Mouse (Mus musculus): ENCODE data around the gene Gm21988. TPM values are rescaled to one million over a fixed set of nuclear protein-coding genes. Genes with fewer than 3 reads are reported as not detected.
A peak's percentile ranks its signal among the peaks of the same experiment; 100 is the strongest.

The Gm21988 gene
- polyA plus RNA-seq, 1 experiment from 2014 or later = 9.0 TPM

DNA sequence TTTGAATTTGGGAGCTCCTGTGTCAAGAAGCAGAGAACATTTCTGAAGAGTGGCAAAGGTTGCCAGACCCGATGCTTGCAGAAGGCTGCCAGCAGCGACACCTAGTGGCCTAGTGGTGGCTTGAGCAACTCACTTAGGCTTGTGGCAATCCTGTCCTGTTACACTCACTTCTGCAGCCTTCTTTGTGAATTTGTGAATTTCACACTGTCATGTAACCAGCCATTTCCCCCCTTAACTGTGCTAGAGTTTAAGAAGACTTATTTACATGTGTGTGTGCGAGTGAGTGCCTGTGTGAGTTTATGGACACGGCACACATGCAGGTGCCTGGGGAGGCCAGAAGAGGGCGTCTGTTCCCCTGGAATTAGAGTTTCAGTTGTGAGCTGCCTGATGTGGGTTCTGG lies 37.9 kb downstream of the Gm21988 start:
- Histone ChIP-seq H3K9ac (no peak overlapping the region), H3K36me3 (no peaks in the 10 kb centered on the region), H3K4me3 (no peak overlapping the region), H3K4me2 (no peak overlapping the region), H3K9me3 (replicated peaks) (no peaks in the 10 kb centered on the region), H3K27me3 (replicated peaks) (peaks cover 19% of the 10 kb centered on the region), H3K4me1 (replicated peaks) (peaks cover 2% of the 10 kb centered on the region), H3K27ac (ENCODE audit: poor library complexity, severe bottlenecking) (no peak overlapping the region)
- 36% methylated on average over 5 of the region's 5 CpGs for WGBS
- ATAC-seq (ENCODE audit: insufficient number of reproducible peaks, low FRiP score) = no peak

GRCm38 (mm10) chr11:70200036-70200608 lies 39.5 kb downstream of the Gm21988 start:
- Histone ChIP-seq H3K27me3 (replicated peaks) (peaks cover 14% of the 10 kb centered on the region; the same call in 1 of the 2 replicates), H3K4me1 (replicated peaks) (no peaks in the 10 kb centered on the region), H3K4me3 (no peak overlapping the region), H3K36me3 (no peaks in the 10 kb centered on the region), H3K4me2 (no peak overlapping the region), H3K27ac (ENCODE audit: poor library complexity, severe bottlenecking) (no peak overlapping the region), H3K9ac (no peak overlapping the region), H3K9me3 (replicated peaks) (no peaks in the 10 kb centered on the region)
- ATAC-seq (ENCODE audit: insufficient number of reproducible peaks, low FRiP score) = no peak
- WGBS = 84% methylated on average over 5 of the region's 5 CpGs

- Histone ChIP-seq H3K9me3 (replicated peaks) (no peaks in the 10 kb centered on the region), H3K4me1 (replicated peaks) (no peaks in the 10 kb centered on the region)
- WGBS = 76% methylated on average over 8 of the region's 8 CpGs
These were observed 40.5 kb downstream of the Gm21988 start for GRCm38 (mm10) chr11:70199107-70199506.

DNA sequence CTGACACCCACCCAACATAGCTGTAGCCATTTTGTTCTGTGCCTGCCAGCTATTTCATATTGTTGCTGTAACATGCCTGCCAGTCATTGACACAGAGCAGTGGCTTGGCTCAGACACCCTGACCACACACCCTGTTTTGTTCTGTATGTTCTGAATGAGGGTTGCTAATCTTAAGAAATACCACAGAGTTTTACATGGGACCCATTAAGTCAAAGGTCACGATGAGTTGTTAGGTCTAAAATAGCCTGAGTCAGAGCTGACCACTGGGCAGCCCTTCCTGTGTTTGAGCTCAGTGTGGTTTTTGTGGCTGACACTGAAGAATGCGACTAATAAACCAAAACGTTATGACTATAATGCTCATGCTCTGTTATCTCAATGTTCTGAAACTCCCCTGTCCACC lies 41.3 kb downstream of the Gm21988 start:
- 70% methylated on average over 3 of the region's 3 CpGs for WGBS
- no peak overlapping the region for H3K27ac ChIP-seq (ENCODE audit: poor library complexity, severe bottlenecking)
- H3K4me2 ChIP-seq = no peak overlapping the region
- H3K36me3 ChIP-seq = no peaks in the 10 kb centered on the region
- H3K4me3 ChIP-seq = no peak overlapping the region
- peaks cover 12% of the 10 kb centered on the region; the same call in 1 of the 2 replicates for H3K27me3 ChIP-seq (replicated peaks)
- H3K4me1 ChIP-seq (replicated peaks) = no peaks in the 10 kb centered on the region
- H3K9me3 ChIP-seq (replicated peaks) = no peaks in the 10 kb centered on the region
- no peak overlapping the region for H3K9ac ChIP-seq
- no peak for ATAC-seq (ENCODE audit: insufficient number of reproducible peaks, low FRiP score)

More at GRCm38 (mm10) chr11:70199107-70199506, 40.5 kb downstream of the Gm21988 start:
- Histone ChIP-seq H3K36me3 (no peaks in the 10 kb centered on the region), H3K27me3 (replicated peaks) (peaks cover 14% of the 10 kb centered on the region; the same call in 1 of the 2 replicates), H3K27ac (ENCODE audit: poor library complexity, severe bottlenecking) (no peak overlapping the region), H3K4me2 (no peak overlapping the region), H3K9ac (no peak overlapping the region), H3K4me3 (no peak overlapping the region)
- ATAC-seq (ENCODE audit: insufficient number of reproducible peaks, low FRiP score) = no peak

DNA sequence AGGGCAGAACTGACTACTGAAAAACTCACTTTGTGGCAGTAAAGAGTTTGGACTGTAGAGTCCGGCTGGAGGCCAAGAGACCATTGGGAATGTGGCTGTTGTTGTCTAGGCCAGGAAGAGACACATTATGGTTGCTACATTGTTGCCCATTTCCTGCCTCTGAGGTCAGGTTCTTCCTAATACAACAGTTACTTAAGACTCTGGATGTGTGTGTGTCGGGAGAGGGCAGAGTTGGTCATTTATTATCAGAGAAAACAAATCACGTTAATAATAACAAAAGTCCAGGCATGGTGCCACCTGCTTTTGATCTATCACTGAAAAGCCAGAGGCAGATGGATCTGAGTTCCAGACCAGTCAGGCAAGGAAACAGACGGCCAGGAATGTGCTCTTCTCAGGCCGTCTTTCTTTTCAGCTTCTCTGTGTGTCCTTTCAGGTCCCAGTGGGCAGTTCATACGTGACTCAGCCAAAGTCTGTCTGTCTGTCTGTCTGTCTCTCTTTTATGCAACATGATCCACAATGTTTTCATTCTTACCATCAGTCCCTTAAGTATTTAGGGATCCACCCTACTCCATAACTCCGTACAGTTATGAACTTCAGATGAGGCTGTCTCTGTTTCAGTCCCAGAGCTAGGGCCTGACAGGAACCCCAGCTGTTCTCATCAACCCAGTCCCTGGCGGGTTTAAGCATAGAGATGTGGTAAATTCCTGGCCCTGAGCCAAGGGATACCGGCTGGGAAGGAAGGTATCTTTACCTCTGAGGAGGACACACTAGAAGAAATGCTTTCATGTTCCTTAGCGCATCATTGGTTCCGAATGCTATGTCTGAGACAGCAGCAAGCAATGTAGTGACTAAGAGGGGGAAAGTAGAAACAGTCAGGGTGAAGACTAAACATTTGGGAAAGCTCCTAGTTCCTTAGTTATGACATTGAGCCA lies 46.0 kb downstream of the Gm21988 start:
- no peaks in the 10 kb centered on the region for H3K4me1 ChIP-seq (replicated peaks)
- no peaks in the 10 kb centered on the region for H3K9me3 ChIP-seq (replicated peaks)
- no peak overlapping the region for H3K27ac ChIP-seq (ENCODE audit: poor library complexity, severe bottlenecking)
- H3K27me3 ChIP-seq (replicated peaks) = no peaks in the 10 kb centered on the region
- 51% methylated on average over 11 of the region's 11 CpGs for WGBS
- H3K36me3 ChIP-seq = no peaks in the 10 kb centered on the region
- no peak overlapping the region for H3K4me2 ChIP-seq
- ATAC-seq (ENCODE audit: insufficient number of reproducible peaks, low FRiP score) = no peak
- no peak overlapping the region for H3K9ac ChIP-seq
- H3K4me3 ChIP-seq = no peak overlapping the region

GRCm38 (mm10) chr11:70192157-70192556 lies 47.5 kb downstream of the Gm21988 start:
- H3K36me3 ChIP-seq = no peaks in the 10 kb centered on the region
- no peak overlapping the region for H3K4me2 ChIP-seq
- H3K4me3 ChIP-seq = no peak overlapping the region
- H3K4me1 ChIP-seq (replicated peaks) = no peaks in the 10 kb centered on the region
- H3K27me3 ChIP-seq (replicated peaks) = no peaks in the 10 kb centered on the region
- 74% methylated on average over 4 of the region's 4 CpGs for WGBS
- no peak overlapping the region for H3K27ac ChIP-seq (ENCODE audit: poor library complexity, severe bottlenecking)
- H3K9me3 ChIP-seq (replicated peaks) = no peaks in the 10 kb centered on the region
- no peak for ATAC-seq (ENCODE audit: insufficient number of reproducible peaks, low FRiP score)
- H3K9ac ChIP-seq = no peak overlapping the region

GRCm38 (mm10) chr11:70191188-70191587 lies 48.4 kb downstream of the Gm21988 start:
- no peak for ATAC-seq (ENCODE audit: insufficient number of reproducible peaks, low FRiP score)
- no peak overlapping the region for H3K4me3 ChIP-seq
- no peaks in the 10 kb centered on the region for H3K4me1 ChIP-seq (replicated peaks)
- no peaks in the 10 kb centered on the region for H3K27me3 ChIP-seq (replicated peaks)
- no peak overlapping the region for H3K27ac ChIP-seq (ENCODE audit: poor library complexity, severe bottlenecking)
- WGBS = 71% methylated on average over 6 of the region's 6 CpGs
- H3K4me2 ChIP-seq = no peak overlapping the region
- H3K9me3 ChIP-seq (replicated peaks) = no peaks in the 10 kb centered on the region
- H3K9ac ChIP-seq = no peak overlapping the region
- no peaks in the 10 kb centered on the region for H3K36me3 ChIP-seq

- WGBS = 84% methylated on average over 28 of the region's 28 CpGs
These were observed 50.1 kb downstream of the Gm21988 start for GRCm38 (mm10) chr11:70189319-70190134.

More at GRCm38 (mm10) chr11:70189319-70190134, 50.1 kb downstream of the Gm21988 start:
- no peak overlapping the region for H3K9ac ChIP-seq
- no peak for ATAC-seq (ENCODE audit: insufficient number of reproducible peaks, low FRiP score)
- H3K4me3 ChIP-seq = no peak overlapping the region
- no peak overlapping the region for H3K4me2 ChIP-seq
- H3K27ac ChIP-seq (ENCODE audit: poor library complexity, severe bottlenecking) = no peak overlapping the region
- no peaks in the 10 kb centered on the region for H3K9me3 ChIP-seq (replicated peaks)
- no peaks in the 10 kb centered on the region for H3K4me1 ChIP-seq (replicated peaks)
- H3K27me3 ChIP-seq (replicated peaks) = no peaks in the 10 kb centered on the region
- H3K36me3 ChIP-seq = no peaks in the 10 kb centered on the region

MicroRNAs encoded within 50 kb of the gene (microRNA counts, 519-probe panel; counts per million panel counts)
- microRNA mmu-miR-195 (not detected), microRNA mmu-miR-497 (not detected)

Small RNA genes within 50 kb of the gene (microRNA-seq; reads per million reads assigned to microRNA genes)
- gene Mir195a (364 reads per million, percentile 69 among the genes with 10 or more reads in this experiment), gene Mir497 (not detected), gene Mir497b (not detected)

Other genes with a start within 250 kb of the Gm21988 start
- 445 and 451 TPM in 2 replicates for gene Gabarap, start 248.7 kb downstream of the Gm21988 start, polyA plus RNA-seq (2016; fragmentation: Nextera tagmentation; extraction: Ambion mirVana)
- gene Phf23, start 244.1 kb downstream of the Gm21988 start, polyA plus RNA-seq (2016; fragmentation: Nextera tagmentation; extraction: Ambion mirVana) = 51.0 and 54.1 TPM in 2 replicates
- gene Dvl2, start 239.2 kb downstream of the Gm21988 start, polyA plus RNA-seq (2016; fragmentation: Nextera tagmentation; extraction: Ambion mirVana) = 25.8 and 26.1 TPM in 2 replicates
- 126 and 129 TPM in 2 replicates for gene Acadvl, start 224.4 kb downstream of the Gm21988 start, polyA plus RNA-seq (2016; fragmentation: Nextera tagmentation; extraction: Ambion mirVana)
- gene Dlg4, start 222.9 kb downstream of the Gm21988 start, polyA plus RNA-seq (2016; fragmentation: Nextera tagmentation; extraction: Ambion mirVana) = 4.2 and 6.0 TPM in 2 replicates
- gene Asgr1, start 185.7 kb downstream of the Gm21988 start, polyA plus RNA-seq (2016; fragmentation: Nextera tagmentation; extraction: Ambion mirVana) = 0.15 and 0.19 TPM in 2 replicates
- gene Asgr2, start 147.2 kb downstream of the Gm21988 start, polyA plus RNA-seq (2016; fragmentation: Nextera tagmentation; extraction: Ambion mirVana) = not detected in 2 replicates
- 0.24 TPM in 1 of 2 replicates, not detected in the other for gene Mgl2, start 109.5 kb downstream of the Gm21988 start, polyA plus RNA-seq (2016; fragmentation: Nextera tagmentation; extraction: Ambion mirVana)
- not detected in 2 replicates for gene Clec10a, start 83.6 kb downstream of the Gm21988 start, polyA plus RNA-seq (2016; fragmentation: Nextera tagmentation; extraction: Ambion mirVana)
- gene Slc16a11, start 27.1 kb downstream of the Gm21988 start, polyA plus RNA-seq (2016; fragmentation: Nextera tagmentation; extraction: Ambion mirVana) = 0.41 and 1.1 TPM in 2 replicates
- 7.7 and 9.1 TPM in 2 replicates for gene Slc16a13, start 18.8 kb downstream of the Gm21988 start, polyA plus RNA-seq (2016; fragmentation: Nextera tagmentation; extraction: Ambion mirVana)
- gene Bcl6b, start 10.0 kb downstream of the Gm21988 start, polyA plus RNA-seq (2016; fragmentation: Nextera tagmentation; extraction: Ambion mirVana) = 17.6 and 19.6 TPM in 2 replicates
- gene 0610010K14Rik, start 1.9 kb downstream of the Gm21988 start, polyA plus RNA-seq (2016; fragmentation: Nextera tagmentation; extraction: Ambion mirVana) = 125 and 126 TPM in 2 replicates
- gene Rnasek, start within 50 bp of the Gm21988 start, polyA plus RNA-seq (2016; fragmentation: Nextera tagmentation; extraction: Ambion mirVana) = 204 and 207 TPM in 2 replicates
- 3.8 and 7.8 TPM in 2 replicates for gene Alox12, start 15.5 kb upstream of the Gm21988 start, polyA plus RNA-seq (2016; fragmentation: Nextera tagmentation; extraction: Ambion mirVana)
- not detected in 2 replicates for gene Alox12e, start 82.8 kb upstream of the Gm21988 start, polyA plus RNA-seq (2016; fragmentation: Nextera tagmentation; extraction: Ambion mirVana)
- gene Alox15, start 112.2 kb upstream of the Gm21988 start, polyA plus RNA-seq (2016; fragmentation: Nextera tagmentation; extraction: Ambion mirVana) = 0.06 TPM in 1 of 2 replicates, not detected in the other
- gene Pelp1, start 170.2 kb upstream of the Gm21988 start, polyA plus RNA-seq (2016; fragmentation: Nextera tagmentation; extraction: Ambion mirVana) = 28.4 and 29.3 TPM in 2 replicates
- 13.5 TPM in 2 replicates for gene Arrb2, start 192.8 kb upstream of the Gm21988 start, polyA plus RNA-seq (2016; fragmentation: Nextera tagmentation; extraction: Ambion mirVana)
- gene Med11, start 212.1 kb upstream of the Gm21988 start, polyA plus RNA-seq (2016; fragmentation: Nextera tagmentation; extraction: Ambion mirVana) = 22.6 and 24.0 TPM in 2 replicates
- gene Zmynd15, start 219.6 kb upstream of the Gm21988 start, polyA plus RNA-seq (2016; fragmentation: Nextera tagmentation; extraction: Ambion mirVana) = 1.9 and 2.9 TPM in 2 replicates
- gene Cxcl16, start 220.2 kb upstream of the Gm21988 start, polyA plus RNA-seq (2016; fragmentation: Nextera tagmentation; extraction: Ambion mirVana) = 6.1 and 8.6 TPM in 2 replicates

Data from heart, embryonic 12.5 days (tissue).